Mouse (Mus musculus): ENCODE measurements around the gene Top3b. TPM values are rescaled to one million over a fixed set of nuclear protein-coding genes. Genes with fewer than 3 reads are reported as not detected.
A peak's percentile ranks its signal among the peaks of the same experiment; 100 is the strongest.

Top3b gene
- total and polyA plus RNA-seq, 2 experiments, result 18.8 to 40.9 TPM

DNA sequence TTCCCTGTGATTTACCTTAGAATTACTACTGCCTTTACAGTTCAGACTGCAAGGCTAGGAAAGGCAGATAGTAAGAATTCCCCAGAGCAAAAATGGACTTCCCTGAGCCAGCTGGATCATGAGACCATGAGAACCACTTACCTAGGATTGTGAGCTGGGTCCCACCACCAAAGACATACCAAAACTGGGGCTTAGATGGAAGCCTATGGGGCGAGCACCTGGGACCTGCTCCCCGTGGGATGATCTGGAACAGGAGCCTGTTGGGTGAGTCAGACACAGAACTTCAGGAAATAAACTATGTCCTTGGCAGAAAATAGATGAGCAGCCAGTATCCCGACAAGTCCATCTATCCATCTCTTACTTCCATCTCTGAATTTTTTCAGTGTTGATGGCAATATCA, 8.2 kb upstream of the Top3b start:
- TF ChIP-seq CTCF (IDR thresholded peaks at IDR 0.05; ENCODE audit: low read depth, low read length), result no peak
- TF ChIP-seq POLR2A (IDR thresholded peaks at IDR 0.05; ENCODE audit: extremely low read depth, insufficient read depth, low read length), result no peak
- Histone ChIP-seq H3K4me1 (ENCODE audit: control insufficient read depth, insufficient read depth, low read length) (no peaks in the 10 kb centered on the region), H3K79me2 (ENCODE audit: control insufficient read depth, insufficient read depth, low read length) (no peaks in the 10 kb centered on the region), H3K9ac (ENCODE audit: low read depth, low read length) (no peak overlapping the region), H3K27ac (replicated peaks; ENCODE audit: insufficient read depth, low read depth, low read length) (no peak overlapping the region), H3K27me3 (ENCODE audit: control insufficient read depth, insufficient read depth, low read length) (no peaks in the 10 kb centered on the region), H3K36me3 (ENCODE audit: control insufficient read depth, insufficient read depth, low read length) (no peaks in the 10 kb centered on the region), H3K4me3 (ENCODE audit: insufficient read depth, low read depth, low read length) (no peak overlapping the region)
- DNase-seq (ENCODE audit: extremely low read depth, low read depth, low spot score), result no peak
- WGBS, result 68% methylated on average over 3 of the region's 3 CpGs

DNA sequence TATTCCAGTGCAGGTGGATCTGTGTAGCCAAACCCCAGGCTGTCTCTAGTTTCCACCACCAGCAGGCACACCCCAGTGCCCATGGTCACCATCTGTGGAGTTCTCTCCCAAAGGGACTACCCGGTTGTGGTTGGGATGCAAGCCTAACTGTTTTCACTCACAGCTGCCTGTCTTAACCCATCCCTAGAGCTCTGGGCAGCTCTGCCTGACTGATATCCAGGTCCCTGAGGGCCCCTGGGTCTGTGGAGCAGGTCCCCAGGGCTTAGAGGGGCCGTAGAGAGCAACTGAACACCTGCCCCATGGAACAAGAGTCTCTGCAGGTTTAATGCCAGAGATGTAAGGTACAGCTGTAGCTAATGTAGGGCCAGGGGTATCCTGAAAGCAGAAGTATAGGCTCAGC, 6.6 kb upstream of the Top3b start, which contains the start of gene Igll1:
TSS of gene Igll1 (minus strand) at position 8 of the 400 bp plus-strand sequence.
- Histone ChIP-seq H3K79me2 (ENCODE audit: control insufficient read depth, insufficient read depth, low read length) (no peaks in the 10 kb centered on the region), H3K36me3 (ENCODE audit: control insufficient read depth, insufficient read depth, low read length) (no peaks in the 10 kb centered on the region), H3K9ac (ENCODE audit: low read depth, low read length) (no peak within 1 kb of the TSS), H3K27ac (replicated peaks; ENCODE audit: insufficient read depth, low read depth, low read length) (no peak within 1 kb of the TSS), H3K4me3 (ENCODE audit: insufficient read depth, low read depth, low read length) (no peak within 1 kb of the TSS), H3K27me3 (ENCODE audit: control insufficient read depth, insufficient read depth, low read length) (no peaks in the 10 kb centered on the region), H3K4me1 (ENCODE audit: control insufficient read depth, insufficient read depth, low read length) (no peaks in the 10 kb centered on the region)
- WGBS, result 90% methylated on average over 2 of the region's 2 CpGs
- DNase-seq (ENCODE audit: extremely low read depth, low read depth, low spot score), result no peak
- TF ChIP-seq CTCF (IDR thresholded peaks at IDR 0.05; ENCODE audit: low read depth, low read length), result no peak
- no peak for TF ChIP-seq POLR2A (IDR thresholded peaks at IDR 0.05; ENCODE audit: extremely low read depth, insufficient read depth, low read length)

DNA sequence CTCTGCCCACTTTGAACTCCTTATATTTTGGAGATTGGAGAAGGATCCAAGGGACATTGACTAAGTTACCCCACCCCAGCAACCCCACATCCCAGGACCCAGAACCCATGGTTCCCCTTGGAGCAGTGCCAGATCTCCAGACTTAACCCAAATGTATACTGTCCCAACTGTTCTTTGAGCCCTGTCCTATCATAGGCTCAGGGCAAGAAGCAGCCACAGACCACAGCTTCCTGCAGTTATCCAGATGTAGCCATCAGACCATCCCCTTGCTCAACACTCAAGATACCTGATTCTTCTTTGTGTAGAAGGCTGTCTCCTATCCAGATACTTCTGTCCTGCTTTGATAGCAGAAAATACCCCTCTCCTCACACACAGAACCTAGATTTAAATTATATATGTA, 5.3 kb upstream of the Top3b start:
- Histone ChIP-seq H3K27me3 (ENCODE audit: control insufficient read depth, insufficient read depth, low read length) (no peaks in the 10 kb centered on the region), H3K27ac (replicated peaks; ENCODE audit: insufficient read depth, low read depth, low read length) (no peak overlapping the region), H3K4me1 (ENCODE audit: control insufficient read depth, insufficient read depth, low read length) (no peaks in the 10 kb centered on the region), H3K9ac (ENCODE audit: low read depth, low read length) (no peak overlapping the region), H3K36me3 (ENCODE audit: control insufficient read depth, insufficient read depth, low read length) (no peaks in the 10 kb centered on the region), H3K4me3 (ENCODE audit: insufficient read depth, low read depth, low read length) (no peak overlapping the region), H3K79me2 (ENCODE audit: control insufficient read depth, insufficient read depth, low read length) (no peaks in the 10 kb centered on the region)
- TF ChIP-seq CTCF (IDR thresholded peaks at IDR 0.05; ENCODE audit: low read depth, low read length) (no peak), POLR2A (IDR thresholded peaks at IDR 0.05; ENCODE audit: extremely low read depth, insufficient read depth, low read length) (no peak)
- no peak for DNase-seq (ENCODE audit: extremely low read depth, low read depth, low spot score)

DNA sequence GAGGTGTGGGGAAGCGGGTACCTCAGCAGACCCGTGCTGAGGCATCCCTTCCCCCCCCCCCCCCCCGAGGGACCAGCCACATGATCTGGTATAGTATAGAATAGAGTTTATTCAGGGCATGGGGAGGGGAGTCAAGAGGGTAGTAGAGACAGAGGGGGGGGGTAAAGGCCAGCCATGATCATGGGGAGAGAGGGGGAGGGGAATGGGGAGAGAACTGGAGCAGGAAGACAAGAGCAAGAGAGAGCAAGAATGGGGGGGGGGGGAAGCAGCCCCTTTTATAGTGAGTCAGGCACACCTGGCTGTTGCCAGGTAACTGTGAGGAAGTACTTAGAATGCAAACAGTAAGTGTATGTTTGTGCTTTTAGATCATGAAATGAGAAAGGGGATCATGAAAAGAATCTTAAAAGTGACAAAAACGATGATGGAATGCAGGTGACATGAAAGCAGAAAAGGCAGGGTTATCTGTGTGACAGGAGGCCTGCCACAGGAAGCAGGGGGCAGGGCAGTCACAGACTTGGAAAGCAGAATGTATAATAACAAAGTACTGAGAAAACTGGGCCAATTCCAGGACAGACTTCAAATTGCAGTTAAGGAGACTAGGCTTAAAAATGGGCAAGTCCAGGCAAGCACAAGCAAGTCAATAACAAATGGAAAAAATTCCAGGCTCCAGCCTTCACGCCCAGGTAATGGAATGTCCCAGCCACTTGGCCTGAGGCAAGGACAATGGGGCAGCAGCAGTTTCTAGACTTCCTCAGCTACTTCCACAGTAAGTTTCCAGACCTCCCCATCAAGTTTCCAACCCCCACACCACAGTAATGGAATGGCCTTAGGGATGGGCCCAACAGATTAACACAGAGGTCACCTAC, 4.6 kb upstream of the Top3b start:
- no peaks in the 10 kb centered on the region for H3K4me1 ChIP-seq (ENCODE audit: control insufficient read depth, insufficient read depth, low read length)
- H3K4me3 ChIP-seq (ENCODE audit: insufficient read depth, low read depth, low read length), result no peak overlapping the region
- DNase-seq (ENCODE audit: extremely low read depth, low read depth, low spot score), result peak; percentile 13
- 58% methylated on average over 4 of the region's 5 CpGs for WGBS
- TF ChIP-seq POLR2A (IDR thresholded peaks at IDR 0.05; ENCODE audit: extremely low read depth, insufficient read depth, low read length), result no peak
- no peak for TF ChIP-seq CTCF (IDR thresholded peaks at IDR 0.05; ENCODE audit: low read depth, low read length)
- no peak overlapping the region for H3K9ac ChIP-seq (ENCODE audit: low read depth, low read length)
- H3K36me3 ChIP-seq (ENCODE audit: control insufficient read depth, insufficient read depth, low read length), result no peaks in the 10 kb centered on the region
- no peak overlapping the region for H3K27ac ChIP-seq (replicated peaks; ENCODE audit: insufficient read depth, low read depth, low read length)
- H3K27me3 ChIP-seq (ENCODE audit: control insufficient read depth, insufficient read depth, low read length), result no peaks in the 10 kb centered on the region
- no peaks in the 10 kb centered on the region for H3K79me2 ChIP-seq (ENCODE audit: control insufficient read depth, insufficient read depth, low read length)

GRCm38 (mm10) chr16:16870241-16870616, 307 bp upstream of the Top3b start:
- 36% methylated on average over 7 of the region's 7 CpGs for WGBS
- Histone ChIP-seq H3K4me3 (ENCODE audit: insufficient read depth, low read depth, low read length) (peak overlapping the region; percentile 91; the same call in 1 of the 2 replicates), H3K9ac (ENCODE audit: low read depth, low read length) (no peak overlapping the region), H3K27ac (replicated peaks; ENCODE audit: insufficient read depth, low read depth, low read length) (no peak overlapping the region), H3K27me3 (ENCODE audit: control insufficient read depth, insufficient read depth, low read length) (no peaks in the 10 kb centered on the region), H3K79me2 (ENCODE audit: control insufficient read depth, insufficient read depth, low read length) (peaks cover 3% of the 10 kb centered on the region; the same call in 1 of the 2 replicates), H3K4me1 (ENCODE audit: control insufficient read depth, insufficient read depth, low read length) (no peaks in the 10 kb centered on the region), H3K36me3 (ENCODE audit: control insufficient read depth, insufficient read depth, low read length) (peaks cover 4% of the 10 kb centered on the region; the same call in 1 of the 2 replicates)
- TF ChIP-seq CTCF (IDR thresholded peaks at IDR 0.05; ENCODE audit: low read depth, low read length), result no peak
- no peak for TF ChIP-seq POLR2A (IDR thresholded peaks at IDR 0.05; ENCODE audit: extremely low read depth, insufficient read depth, low read length)
- DNase-seq (ENCODE audit: extremely low read depth, low read depth, low spot score), result no peak

- TF ChIP-seq POLR2A (IDR thresholded peaks at IDR 0.05; ENCODE audit: extremely low read depth, insufficient read depth, low read length) (no peak), CTCF (IDR thresholded peaks at IDR 0.05; ENCODE audit: low read depth, low read length) (no peak)
- Histone ChIP-seq H3K9ac (ENCODE audit: low read depth, low read length) (no peak overlapping the region), H3K4me3 (ENCODE audit: insufficient read depth, low read depth, low read length) (no peak overlapping the region), H3K36me3 (ENCODE audit: control insufficient read depth, insufficient read depth, low read length) (peaks cover 59% of the 10 kb centered on the region), H3K4me1 (ENCODE audit: control insufficient read depth, insufficient read depth, low read length) (no peaks in the 10 kb centered on the region), H3K27ac (replicated peaks; ENCODE audit: insufficient read depth, low read depth, low read length) (no peak overlapping the region), H3K79me2 (ENCODE audit: control insufficient read depth, insufficient read depth, low read length) (peaks cover 2% of the 10 kb centered on the region; the same call in 1 of the 2 replicates), H3K27me3 (ENCODE audit: control insufficient read depth, insufficient read depth, low read length) (no peaks in the 10 kb centered on the region)
- 96% methylated on average over 5 of the region's 5 CpGs for WGBS
- no peak for DNase-seq (ENCODE audit: extremely low read depth, low read depth, low spot score)
Observed at GRCm38 (mm10) chr16:16879025-16879424, 8.5 kb downstream of the Top3b start.

All from liver, adult 2 months (tissue).